ENCODE assay signal across 8 mouse cellular contexts in the genomic region with DNA sequence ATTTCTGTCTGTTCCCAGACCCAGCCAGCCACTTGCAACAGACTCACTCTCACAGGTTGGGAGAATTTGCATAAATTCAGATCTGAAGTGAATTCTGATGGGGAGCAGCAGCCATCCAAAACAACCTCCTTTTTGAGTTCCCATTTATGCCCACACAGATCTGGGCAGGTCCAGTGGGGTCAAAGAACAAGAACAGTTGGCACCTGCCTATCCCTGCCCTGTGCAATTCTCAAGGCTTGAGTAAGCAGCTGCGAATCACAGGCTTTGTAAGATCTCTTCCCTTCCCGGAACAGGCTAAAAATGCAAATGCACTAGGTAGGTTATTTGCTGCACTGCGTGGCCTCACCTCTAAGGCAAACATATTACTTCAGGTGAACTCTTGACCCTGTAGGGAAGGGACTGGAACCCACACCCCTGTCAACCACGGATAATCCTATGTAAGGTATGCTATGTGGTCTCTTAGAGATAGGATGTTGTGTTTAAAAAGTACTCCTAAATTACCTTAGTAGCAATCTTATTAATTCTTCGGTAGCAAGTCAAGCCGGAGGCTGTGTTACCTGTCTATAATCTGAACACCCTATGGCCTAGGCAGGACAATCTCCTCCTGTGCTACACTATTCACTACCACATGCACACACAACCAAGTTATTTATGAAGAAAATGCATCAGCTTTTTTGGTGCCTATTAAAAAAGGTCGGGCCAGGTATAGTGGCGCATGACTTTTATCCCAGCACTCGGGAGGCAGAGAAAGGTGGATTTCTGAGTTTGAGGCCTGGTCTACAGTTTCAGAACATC. TPM values are rescaled to one million over a fixed set of nuclear protein-coding genes. Genes with fewer than 3 reads are reported as not detected.
A peak's percentile ranks its signal among the peaks of the same experiment; 100 is the strongest.
DNase-seq lines count a peak whose midpoint lies in the region; ATAC-seq lines count a peak whose summit lies in the region.

No protein-coding gene starts in this region.

- peak overlapping the region; percentile 76; the same call in 1 of the 2 replicates for H3K27ac ChIP-seq in heart, embryonic 12.5 days (ENCODE audit: poor library complexity, severe bottlenecking)
- H3K27ac ChIP-seq in forebrain, embryonic 13.5 days, result no peak overlapping the region
- no peak overlapping the region for H3K27ac ChIP-seq in neural tube, embryonic 15.5 days (replicated peaks)

- no peak for DNase-seq in heart, postnatal 25 days (ENCODE audit: low spot score)
- DNase-seq in NIH3T3 (ENCODE audit: low read depth), result peak; percentile 68
- DNase-seq in kidney, adult 8-10 months, result peak; percentile 80 to 86
- DNase-seq in gastrocnemius, postnatal 36 days, result no peak

- H3K36me3 ChIP-seq in heart, embryonic 12.5 days, result no peaks in the 10 kb centered on the region
- H3K36me3 ChIP-seq in forebrain, embryonic 13.5 days (ENCODE audit: poor library complexity, severe bottlenecking), result 0 out of 2 replicates have a peak, but pooled peaks cover 5% of the 10 kb centered on the region
- H3K36me3 ChIP-seq in neural tube, embryonic 15.5 days, result no peaks in the 10 kb centered on the region; the same call in 1 of the 2 replicates

- intact Hi-C loops in heart, postnatal 25 days (cut with DNase I), result no loop called here
- intact Hi-C loops in gastrocnemius, postnatal 36 days (cut with DNase I), result no loop called here

- no peak overlapping the region for H3K9ac ChIP-seq in heart, embryonic 12.5 days
- no peak overlapping the region for H3K9ac ChIP-seq in forebrain, embryonic 13.5 days
- no peak overlapping the region for H3K9ac ChIP-seq in neural tube, embryonic 15.5 days (replicated peaks)

- H3K27me3 ChIP-seq in heart, embryonic 12.5 days (replicated peaks), result no peaks in the 10 kb centered on the region
- H3K27me3 ChIP-seq in forebrain, embryonic 13.5 days, result no peaks in the 10 kb centered on the region
- H3K27me3 ChIP-seq in neural tube, embryonic 15.5 days (replicated peaks), result no peaks in the 10 kb centered on the region

- H3K4me3 ChIP-seq in heart, embryonic 12.5 days, result no peak overlapping the region
- no peak overlapping the region for H3K4me3 ChIP-seq in forebrain, embryonic 13.5 days
- no peak overlapping the region for H3K4me3 ChIP-seq in neural tube, embryonic 15.5 days (replicated peaks)

- no peak overlapping the region; the same call in 1 of the 2 replicates for H3K4me2 ChIP-seq in heart, embryonic 12.5 days
- H3K4me2 ChIP-seq in forebrain, embryonic 13.5 days, result no peak overlapping the region
- H3K4me2 ChIP-seq in neural tube, embryonic 15.5 days, result no peak overlapping the region

- H3K4me1 ChIP-seq in heart, embryonic 12.5 days (replicated peaks), result peaks cover 64% of the 10 kb centered on the region
- H3K4me1 ChIP-seq in forebrain, embryonic 13.5 days, result peaks cover 7% of the 10 kb centered on the region; the same call in 1 of the 2 replicates
- H3K4me1 ChIP-seq in neural tube, embryonic 15.5 days, result 0 out of 2 replicates have a peak, but pooled peaks cover 7% of the 10 kb centered on the region

- no peaks in the 10 kb centered on the region for H3K9me3 ChIP-seq in heart, embryonic 12.5 days (replicated peaks)
- no peaks in the 10 kb centered on the region for H3K9me3 ChIP-seq in forebrain, embryonic 13.5 days (replicated peaks)
- no peaks in the 10 kb centered on the region for H3K9me3 ChIP-seq in neural tube, embryonic 15.5 days (replicated peaks)

- ATAC-seq in heart, embryonic 12.5 days (ENCODE audit: insufficient number of reproducible peaks, low FRiP score), result no peak
- 0 out of 2 replicates have a peak, but pooled peaks have one; percentile 3 for ATAC-seq in megakaryocyte, adult 5-6 weeks (ENCODE audit: poor library complexity, severe bottlenecking)
- no peak for ATAC-seq in forebrain, embryonic 13.5 days
- no peak for ATAC-seq in neural tube, embryonic 15.5 days (ENCODE audit: low FRiP score)

- 83% methylated on average over 9 of the region's 9 CpGs for WGBS in heart, embryonic 12.5 days
- 90% methylated on average over 9 of the region's 9 CpGs for WGBS in forebrain, embryonic 13.5 days
- WGBS in neural tube, embryonic 15.5 days, result 91% methylated on average over 9 of the region's 9 CpGs

RNA-seq across cellular contexts. Expression of a gene that starts 35.7 kb away (rescaled TPM):
- polyA plus RNA-seq in heart, embryonic 12.5 days (2016; fragmentation: Nextera tagmentation; extraction: Ambion mirVana), result 11.1 and 11.4 TPM in 2 replicates
- total RNA-seq in heart, postnatal 25 days (2021), result 1 to 10 TPM; 4.6 to 4.8 TPM
- total RNA-seq in megakaryocyte, adult 5-6 weeks (2015), result 7.8 and 9.6 TPM in 2 replicates
- total RNA-seq in megakaryocyte, adult 5-6 weeks (2017), result 5.4 and 5.5 TPM in 2 replicates
- 9.9 and 10.7 TPM in 2 replicates for polyA plus RNA-seq in forebrain, embryonic 13.5 days (2015; fragmentation: Nextera tagmentation; extraction: Ambion mirVana)
- total RNA-seq in gastrocnemius, postnatal 36 days (2021), result 1 to 10 TPM; 5.5 to 6.5 TPM
- polyA plus RNA-seq in neural tube, embryonic 15.5 days (2015; fragmentation: Nextera tagmentation; extraction: Ambion mirVana), result 6.6 and 7.7 TPM in 2 replicates

RNA-seq across cellular contexts. Expression of a gene that starts 35.9 kb away (rescaled TPM):
- 56.8 and 57.1 TPM in 2 replicates for polyA plus RNA-seq in heart, embryonic 12.5 days (2016; fragmentation: Nextera tagmentation; extraction: Ambion mirVana)
- total RNA-seq in heart, postnatal 25 days (2021), result 10 to 100 TPM; 19.1 to 19.2 TPM
- 30.4 and 38.4 TPM in 2 replicates for total RNA-seq in megakaryocyte, adult 5-6 weeks (2015)
- 29.9 and 35.4 TPM in 2 replicates for total RNA-seq in megakaryocyte, adult 5-6 weeks (2017)
- polyA plus RNA-seq in forebrain, embryonic 13.5 days (2015; fragmentation: Nextera tagmentation; extraction: Ambion mirVana), result 62.6 and 63.9 TPM in 2 replicates
- total RNA-seq in gastrocnemius, postnatal 36 days (2021), result 10 to 100 TPM; 19.4 to 22.6 TPM
- polyA plus RNA-seq in neural tube, embryonic 15.5 days (2015; fragmentation: Nextera tagmentation; extraction: Ambion mirVana), result 55.9 and 58.2 TPM in 2 replicates

Comparison
In these comparisons a context has a peak if more than half of its experiments do, and no peak if none do; other contexts are left out.
1. DNase-seq: peak in NIH3T3 (single experiment) and kidney, adult 8-10 months (2 of 2); none in heart, postnatal 25 days (single experiment) and gastrocnemius, postnatal 36 days (0 of 2).